Mouse (Mus musculus) kidney, postnatal 36 days (tissue): ENCODE results near the gene Arsk.

Source experiments
- DNase-seq, 2 experiments: peaks; one replicate each; pipeline ENCODE4 v3.0.0; 2021 to 2022; ENCODE audit warnings: mixed read lengths in 2 of 2

Arsk gene

GRCm38 (mm10) chr13:76021782-76022181, 76.7 kb downstream of the Arsk start:
- peak; percentile 12 to 21 for DNase-seq

GRCm38 (mm10) chr13:76018844-76019400, 79.5 kb downstream of the Arsk start:
- DNase-seq = no peak

GRCm38 (mm10) chr13:76017974-76018843, 80.3 kb downstream of the Arsk start, which contains the start of gene Rfesd:
Gene Rfesd (minus strand): TSS chr13:76018719.
- peak; percentile 97 to 98 for DNase-seq

- DNase-seq = no peak
Observed at GRCm38 (mm10) chr13:76017465-76017864, 81.0 kb downstream of the Arsk start.

- DNase-seq = no peak
Observed at GRCm38 (mm10) chr13:76014511-76014910, 83.9 kb downstream of the Arsk start.
